Mouse (Mus musculus) ES-CJ7 (cell line): ENCODE measurements around the gene Olfr837.

Source experiments
- DNase-seq: peaks from one replicate; pipeline ENCODE4 v3.0.0; 2011; ENCODE audit warnings: low read depth, low spot score

Gene Olfr837

GRCm38 (mm10) chr9:19136017-19136416 is at the start of gene Olfr837:
Gene Olfr837, plus strand, starts transcription at chr9:19136317.
- no peak for DNase-seq

GRCm38 (mm10) chr9:19092889-19093753 is 43.0 kb upstream of the Olfr837 start:
- DNase-seq: peak; percentile 88

GRCm38 (mm10) chr9:19097286-19097685 is 38.8 kb upstream of the Olfr837 start:
- peak; percentile 48 for DNase-seq

- no peak for DNase-seq
Observed at GRCm38 (mm10) chr9:19120082-19120481, 16.0 kb upstream of the Olfr837 start, which contains the start of gene Olfr836. Gene Olfr836, plus strand, starts transcription at chr9:19120382.

- DNase-seq: no peak
Observed at GRCm38 (mm10) chr9:19177212-19177611, 41.1 kb downstream of the Olfr837 start, which contains the start of gene Olfr839-ps1. Gene Olfr839-ps1, minus strand, starts transcription at chr9:19177312.
